Mouse (Mus musculus) right cerebral cortex, adult 2 months (tissue): Measurements from ENCODE around the gene Gm9745.
"Not testable (repeated sequence)": the region's sequence is repeated elsewhere in the genome, so short reads cannot be mapped to it uniquely, and the experiment has no call there.

Source experiments
- DNase-seq, 2 experiments: peaks; one replicate each; pipeline ENCODE4 v3.0.0; 2021 to 2022; ENCODE audit warnings: low spot score in 2 of 2

The Gm9745 gene

GRCm38 (mm10) chr13:8913890-8914289 is 34.1 kb downstream of the Gm9745 start:
- DNase-seq: not testable (repeated sequence)

DNA sequence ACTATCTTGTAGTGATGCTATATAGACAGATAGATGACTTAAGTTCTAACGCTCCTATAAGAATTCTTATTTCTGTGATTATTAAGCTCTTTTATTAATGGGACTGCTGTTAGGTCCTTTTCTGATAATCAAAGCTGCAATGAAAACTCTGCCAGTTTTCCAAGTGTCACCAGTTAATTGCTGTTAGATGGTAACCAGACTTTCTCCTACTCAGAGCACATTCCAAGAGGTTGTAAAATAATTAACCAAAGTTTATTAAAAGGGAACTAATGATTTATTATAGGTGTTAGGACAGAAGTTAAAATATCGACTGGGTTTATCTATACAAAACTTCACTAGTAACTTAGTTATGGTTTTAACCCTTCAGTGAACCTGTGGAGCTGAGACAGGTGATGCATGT is 42.0 kb downstream of the Gm9745 start:
- not testable (repeated sequence) for DNase-seq
